Mouse (Mus musculus): Measurements from ENCODE around the gene Mettl9.

The Mettl9 gene

GRCm38 (mm10) chr7:121098614-121099389, 64.6 kb downstream of the Mettl9 start:
- no peak for DNase-seq (ENCODE audit: low spot score)

GRCm38 (mm10) chr7:121107851-121108250, 73.6 kb downstream of the Mettl9 start:
- no peak for DNase-seq (ENCODE audit: low spot score)

DNA sequence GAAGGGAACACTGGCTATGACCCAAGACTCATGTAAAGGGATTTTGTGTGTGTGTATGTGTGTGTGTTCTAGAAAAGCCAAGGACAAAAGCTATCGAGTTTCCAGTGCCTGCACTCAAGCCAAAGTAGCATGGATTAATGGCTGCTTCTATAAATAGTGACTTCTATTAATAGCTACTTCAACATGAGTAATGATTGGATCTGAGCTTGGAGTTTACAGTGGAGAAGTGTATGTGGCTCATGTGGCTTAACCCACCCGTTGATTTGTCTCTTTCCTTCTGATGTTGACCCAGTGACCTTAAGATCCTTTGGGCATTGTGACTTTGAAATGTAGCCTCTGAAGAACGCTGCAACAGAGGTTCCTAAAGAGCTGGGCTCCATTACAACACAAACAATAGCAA, 77.1 kb downstream of the Mettl9 start:
- no peak for DNase-seq (ENCODE audit: low spot score)

DNA sequence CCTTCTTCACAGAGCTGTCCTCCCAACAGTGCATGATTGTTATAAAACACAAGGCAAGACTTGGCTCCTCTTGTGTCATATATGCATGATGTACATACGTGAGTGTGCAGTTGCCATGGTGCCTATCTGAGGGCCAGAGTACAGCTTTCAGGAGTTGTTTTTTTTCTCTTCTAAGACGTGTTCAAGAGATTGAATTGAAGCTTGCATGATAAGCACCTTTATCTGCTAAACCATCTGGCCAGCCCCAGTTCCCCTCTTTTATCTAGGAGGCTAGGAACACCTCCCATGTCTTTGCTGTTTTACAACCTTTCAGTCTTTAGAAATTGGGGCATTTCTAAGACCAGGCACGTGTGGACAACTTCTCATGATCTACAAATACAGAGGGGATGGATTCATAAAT, 77.5 kb downstream of the Mettl9 start:
- DNase-seq (ENCODE audit: low spot score): no peak

DNA sequence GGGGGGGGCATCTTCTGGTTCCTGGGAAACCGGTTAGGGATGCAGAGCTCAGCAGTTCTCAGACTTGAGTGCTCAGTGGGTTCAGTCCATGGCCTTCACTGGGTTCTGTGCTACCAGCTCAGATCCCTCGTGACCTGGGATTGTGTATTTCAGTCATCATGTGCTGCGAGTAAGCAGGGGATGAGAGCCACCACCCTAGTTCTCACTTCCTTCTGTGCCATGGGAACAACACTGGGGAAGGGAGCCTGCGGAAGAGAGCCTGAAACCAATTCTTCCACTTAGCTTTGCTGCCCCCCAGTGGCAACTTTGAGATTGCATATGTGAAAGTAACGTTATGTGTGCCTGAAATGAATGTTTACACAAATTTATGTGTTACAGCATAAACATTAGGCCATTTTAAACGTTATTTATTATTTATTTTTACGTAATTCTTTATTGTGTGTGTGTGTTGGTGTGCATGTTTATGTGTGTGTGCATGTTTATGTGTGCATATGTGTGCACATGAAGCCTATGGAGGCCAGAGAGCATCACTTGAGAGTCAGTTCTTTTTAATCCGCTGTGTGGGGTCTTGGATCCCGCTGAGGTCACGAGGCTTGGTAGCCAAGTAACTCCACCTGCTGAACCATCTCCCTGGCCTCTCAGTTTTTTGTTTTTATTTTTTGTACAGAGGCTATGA, 86.0 kb downstream of the Mettl9 start:
- DNase-seq (ENCODE audit: low spot score): peak; percentile 87
